Mouse (Mus musculus) hindbrain, embryonic 12.5 days (tissue): ENCODE data around the gene Fut1. TPM values are rescaled to one million over a fixed set of nuclear protein-coding genes. Genes with fewer than 3 reads are reported as not detected.
A peak's percentile ranks its signal among the peaks of the same experiment; 100 is the strongest.
"Not testable (repeated sequence)": the region's sequence is repeated elsewhere in the genome, so short reads cannot be mapped to it uniquely, and the experiment has no call there.

Source experiments
- ATAC-seq: fragments of 200-750 bp; cut with Nextera tagmentation; 2 replicates; pipeline ENCODE4 v1.8.0; 2017; ENCODE audit warnings: moderate TSS enrichment; ENCODE audit not compliant: low FRiP score
- H3K27ac ChIP-seq: fragments of 300-500 bp; sonication (generic); 2 replicates; pipeline ENCODE4 v1.5.1; 2016; ENCODE audit warnings: mild to moderate bottlenecking
- H3K27me3 ChIP-seq: fragments of 300-500 bp; sonication (generic); 2 replicates; pipeline ENCODE4 v1.6.1; 2016; ENCODE audit warnings: mild to moderate bottlenecking
- H3K36me3 ChIP-seq: fragments of 300-500 bp; sonication (generic); 2 replicates; pipeline ENCODE4 v1.6.1; 2016; ENCODE audit warnings: mild to moderate bottlenecking
- H3K4me1 ChIP-seq: fragments of 300-500 bp; sonication (generic); 2 replicates; pipeline ENCODE4 v1.6.1; 2016
- H3K4me2 ChIP-seq: fragments of 300-500 bp; sonication (generic); replicated peaks from 2 replicates; pipeline ENCODE4 v1.6.1; 2016; ENCODE audit warnings: mild to moderate bottlenecking
- H3K4me3 ChIP-seq: fragments of 300-500 bp; sonication (generic); 2 replicates; pipeline ENCODE4 v1.5.1; 2016; ENCODE audit warnings: mild to moderate bottlenecking
- H3K9ac ChIP-seq: fragments of 300-500 bp; sonication (generic); 2 replicates; pipeline ENCODE4 v1.6.1; 2016; ENCODE audit warnings: mild to moderate bottlenecking, moderate library complexity
- H3K9me3 ChIP-seq: fragments of 300-500 bp; sonication (generic); replicated peaks from 2 replicates; pipeline ENCODE4 v1.6.1; 2016; ENCODE audit warnings: mild to moderate bottlenecking
- WGBS: fragments of 180-500 bp; shearing (Covaris S2); methylation state at CpG from one replicate; pipeline ENCODE4 v1.1.7; 2016; 5-methylcytosine and 5-hydroxymethylcytosine counted together
- polyA plus RNA-seq: library from polyadenylated mRNA; unstranded; fragments of >200 nt; fragmentation: Nextera tagmentation; extraction: Ambion mirVana; gene quantifications from 2 replicates; pipeline ENCODE4 v1.2.1, GENCODE M21; 2016

Fut1 gene
- polyA plus RNA-seq, 1 experiment from 2014 or later: not detected

DNA sequence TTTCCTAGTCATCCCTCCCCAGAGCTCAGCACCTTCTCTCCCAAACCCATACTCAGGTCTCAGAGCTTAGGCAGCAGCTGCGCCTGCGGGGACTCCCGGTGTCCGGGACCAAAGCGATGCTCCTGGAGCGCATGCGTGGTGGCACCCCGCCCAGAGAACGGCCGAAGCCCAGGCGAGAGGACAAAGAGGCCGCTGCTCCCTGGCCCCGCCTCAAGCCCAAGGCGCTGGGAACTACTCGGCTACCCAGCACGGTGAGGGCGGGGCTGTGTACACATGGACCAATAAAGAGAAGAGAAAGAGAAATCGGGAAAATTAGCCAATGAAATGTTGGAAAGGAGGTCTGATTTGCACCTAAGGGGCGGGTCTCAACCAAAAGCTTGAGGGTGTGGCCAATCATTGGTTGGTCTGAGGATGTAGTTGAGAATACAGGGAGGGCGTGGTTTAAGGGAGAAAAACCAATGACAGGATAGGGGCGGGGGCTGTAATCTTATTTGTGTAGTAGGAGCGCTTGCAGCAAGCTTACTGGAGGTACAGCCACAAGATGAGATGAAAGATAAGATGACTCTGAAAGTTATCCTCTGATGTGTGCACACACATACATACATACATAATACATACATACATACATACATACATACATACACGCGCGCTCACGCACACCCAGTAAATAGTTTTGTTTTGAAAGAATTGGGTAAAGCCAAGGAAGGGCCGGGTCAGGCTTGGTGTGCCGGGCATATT is 26.5 kb downstream of the Fut1 start:
- H3K36me3 ChIP-seq: no peaks in the 10 kb centered on the region
- peak; percentile 94 for ATAC-seq
- no peaks in the 10 kb centered on the region for H3K27me3 ChIP-seq
- H3K9me3 ChIP-seq: no peaks in the 10 kb centered on the region
- peak overlapping the region; percentile 36 for H3K4me3 ChIP-seq
- peak overlapping the region; percentile 56 for H3K4me2 ChIP-seq
- 2% methylated on average over 28 of the region's 28 CpGs for WGBS
- peak overlapping the region; percentile 83 for H3K27ac ChIP-seq
- peak overlapping the region; percentile 59 for H3K9ac ChIP-seq
- peaks cover 27% of the 10 kb centered on the region for H3K4me1 ChIP-seq

DNA sequence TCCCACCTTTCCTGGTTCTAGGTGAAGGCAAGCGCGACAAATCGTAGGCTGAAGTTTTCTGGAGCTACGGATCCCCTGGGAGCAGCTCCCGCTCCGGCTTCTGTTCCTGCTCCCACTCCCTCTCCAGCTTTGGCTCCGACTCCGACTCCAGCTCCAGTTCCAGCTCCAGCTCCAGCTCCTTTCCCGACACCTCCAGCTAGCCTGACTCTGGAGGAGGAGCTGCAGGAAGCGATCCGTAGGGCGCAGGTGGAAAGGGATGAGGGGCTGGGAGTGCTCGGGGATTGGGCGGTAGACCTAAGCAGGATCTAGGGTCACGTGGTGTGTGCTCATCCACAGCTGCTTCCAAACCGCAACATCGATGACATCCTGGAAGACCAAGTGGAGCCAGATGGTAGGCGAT is 27.1 kb downstream of the Fut1 start:
- peak overlapping the region; percentile 39; the same call in 1 of the 2 replicates for H3K9ac ChIP-seq
- H3K36me3 ChIP-seq: no peaks in the 10 kb centered on the region
- no peaks in the 10 kb centered on the region for H3K27me3 ChIP-seq
- peak; percentile 38 for ATAC-seq
- peak overlapping the region; percentile 83 for H3K27ac ChIP-seq
- H3K4me2 ChIP-seq: peak overlapping the region; percentile 56
- H3K9me3 ChIP-seq: no peaks in the 10 kb centered on the region
- H3K4me1 ChIP-seq: peaks cover 27% of the 10 kb centered on the region
- WGBS: 4% methylated on average over 18 of the region's 18 CpGs
- H3K4me3 ChIP-seq: peak overlapping the region; percentile 36

DNA sequence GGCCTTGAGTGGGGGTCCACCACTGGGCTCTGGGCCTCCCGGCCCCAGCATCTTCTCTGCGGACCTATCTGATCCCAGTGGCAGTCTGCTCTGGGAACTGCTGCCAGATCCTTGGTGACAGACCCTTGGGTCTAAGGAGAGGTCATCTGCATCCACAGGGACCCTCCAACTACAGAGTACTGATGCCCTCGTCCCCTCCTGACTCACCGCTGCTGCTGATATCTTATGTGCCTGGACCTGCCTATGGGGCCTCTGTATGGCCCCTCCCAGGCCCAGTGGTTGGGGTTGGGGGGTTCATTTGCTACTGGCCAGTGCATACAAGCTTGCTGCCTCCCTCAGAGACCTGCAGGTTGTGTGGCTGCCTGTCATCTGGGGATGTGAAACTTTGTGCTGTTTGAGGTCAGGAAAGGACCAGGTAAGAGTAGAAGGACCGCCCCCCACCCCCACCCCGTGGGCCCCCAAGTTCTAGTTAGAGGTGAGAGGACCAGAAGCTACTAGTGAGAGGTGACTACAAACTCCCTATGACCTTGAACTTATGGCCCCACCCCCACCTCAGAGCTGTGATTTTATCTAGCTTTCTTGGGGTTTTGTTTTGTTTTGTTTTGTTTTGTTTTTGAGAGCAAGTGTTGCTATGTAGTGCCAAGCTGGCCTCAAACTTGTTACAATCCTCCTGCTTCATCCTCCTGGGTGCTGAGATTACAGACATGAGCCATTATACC is 27.9 kb downstream of the Fut1 start:
- WGBS: 68% methylated on average over 6 of the region's 6 CpGs
- H3K36me3 ChIP-seq: no peaks in the 10 kb centered on the region
- H3K4me1 ChIP-seq: peaks cover 27% of the 10 kb centered on the region
- peak overlapping the region; percentile 83 for H3K27ac ChIP-seq
- no peaks in the 10 kb centered on the region for H3K9me3 ChIP-seq
- H3K4me2 ChIP-seq: peak overlapping the region; percentile 56
- no peak overlapping the region for H3K4me3 ChIP-seq
- no peak for ATAC-seq
- peak overlapping the region; percentile 39; the same call in 1 of the 2 replicates for H3K9ac ChIP-seq
- H3K27me3 ChIP-seq: no peaks in the 10 kb centered on the region

DNA sequence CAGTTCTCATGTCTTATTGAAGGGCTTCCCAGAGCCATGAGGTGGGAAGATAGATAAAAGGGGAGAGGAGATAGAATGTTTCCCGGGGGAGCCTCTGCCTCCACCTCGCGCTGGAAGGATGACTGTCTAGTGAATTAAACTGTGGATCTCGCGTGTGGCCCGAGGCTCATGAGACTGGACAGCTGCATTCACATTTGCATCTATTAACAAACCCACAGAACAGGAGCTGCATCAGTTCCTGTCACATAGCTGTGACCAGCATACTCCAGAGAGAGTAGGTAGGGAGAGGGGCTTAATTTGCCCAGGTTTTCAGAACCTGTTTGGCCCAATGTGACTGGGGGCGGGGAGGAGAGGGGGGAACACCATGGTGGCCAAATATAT is 28.5 kb downstream of the Fut1 start:
- H3K4me3 ChIP-seq: no peak overlapping the region
- 56% methylated on average over 7 of the region's 7 CpGs for WGBS
- H3K36me3 ChIP-seq: no peaks in the 10 kb centered on the region
- H3K9me3 ChIP-seq: no peaks in the 10 kb centered on the region
- H3K4me1 ChIP-seq: peaks cover 27% of the 10 kb centered on the region
- no peaks in the 10 kb centered on the region for H3K27me3 ChIP-seq
- H3K27ac ChIP-seq: no peak overlapping the region
- no peak overlapping the region for H3K4me2 ChIP-seq
- H3K9ac ChIP-seq: no peak overlapping the region
- ATAC-seq: no peak

DNA sequence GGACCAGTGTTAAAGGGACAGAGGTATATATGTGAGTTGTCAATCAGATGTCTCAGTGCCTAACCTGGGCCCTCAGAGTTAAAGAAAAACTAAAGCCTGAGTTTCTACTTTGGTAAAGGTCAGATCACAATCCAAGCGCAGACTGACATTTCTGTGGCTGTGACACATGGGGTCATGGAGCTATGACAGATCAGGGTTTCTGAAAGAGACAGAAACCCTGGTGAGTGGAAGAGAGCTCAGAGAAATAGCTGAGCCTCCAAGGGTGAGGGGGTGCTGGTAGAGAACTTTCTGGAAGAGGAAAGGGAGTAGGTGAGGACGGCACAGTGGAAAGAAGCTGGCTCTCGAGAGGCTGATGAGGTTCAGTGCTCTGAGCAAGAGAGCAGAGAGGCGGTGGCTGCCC is 29.6 kb downstream of the Fut1 start:
- H3K9ac ChIP-seq: no peak overlapping the region
- H3K4me3 ChIP-seq: no peak overlapping the region
- no peak for ATAC-seq
- H3K27me3 ChIP-seq: no peaks in the 10 kb centered on the region
- H3K9me3 ChIP-seq: no peaks in the 10 kb centered on the region
- WGBS: 79% methylated on average over 4 of the region's 4 CpGs
- no peak overlapping the region for H3K4me2 ChIP-seq
- no peaks in the 10 kb centered on the region for H3K36me3 ChIP-seq
- H3K27ac ChIP-seq: no peak overlapping the region
- H3K4me1 ChIP-seq: peaks cover 22% of the 10 kb centered on the region

DNA sequence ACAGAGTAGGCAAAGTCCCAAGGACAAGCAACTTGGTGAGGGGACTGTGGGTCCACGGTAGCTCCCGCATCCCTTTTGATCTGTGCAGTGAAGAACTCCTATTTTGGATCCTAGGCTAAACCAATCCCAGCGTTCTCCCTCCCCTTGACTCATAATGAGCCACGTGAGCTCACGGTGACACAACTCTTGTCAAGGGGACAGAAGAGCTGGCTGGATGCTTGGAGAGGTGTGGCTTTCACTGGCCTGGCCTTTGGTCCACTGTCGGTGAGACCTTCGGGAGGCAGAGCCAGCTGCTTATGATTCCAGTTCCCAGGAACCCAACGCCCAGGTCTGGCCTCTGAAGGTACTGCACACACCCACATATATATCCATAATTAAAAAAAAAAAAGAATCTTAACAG is 32.3 kb downstream of the Fut1 start:
- Histone ChIP-seq H3K36me3 (no peaks in the 10 kb centered on the region), H3K27me3 (no peaks in the 10 kb centered on the region), H3K4me2 (no peak overlapping the region), H3K9ac (no peak overlapping the region), H3K4me3 (no peak overlapping the region), H3K9me3 (no peaks in the 10 kb centered on the region), H3K27ac (no peak overlapping the region), H3K4me1 (peaks cover 7% of the 10 kb centered on the region)
- ATAC-seq: no peak
- 84% methylated on average over 8 of the region's 8 CpGs for WGBS

DNA sequence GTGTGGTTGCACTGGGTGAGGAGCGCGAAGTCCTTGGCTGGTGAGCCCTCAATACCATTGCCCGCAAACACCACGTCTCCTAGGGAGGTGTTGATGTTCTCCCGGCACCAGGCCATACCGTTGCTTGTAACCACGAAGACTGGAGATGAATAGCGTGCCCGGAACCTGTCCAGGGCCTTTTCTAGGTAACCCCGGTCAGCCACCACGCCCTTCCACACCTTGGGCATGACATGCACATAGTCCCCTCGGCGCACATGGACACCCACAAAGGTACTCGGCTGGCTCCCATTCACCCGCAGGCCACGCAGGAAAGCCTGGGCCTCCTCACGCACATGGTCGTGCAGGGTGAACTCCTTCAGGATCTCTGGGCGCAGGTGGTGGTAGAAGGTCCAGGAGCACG is 33.4 kb downstream of the Fut1 start:
- H3K4me1 ChIP-seq, H3K27me3 ChIP-seq, H3K9me3 ChIP-seq, H3K27ac ChIP-seq, H3K36me3 ChIP-seq, H3K9ac ChIP-seq, ATAC-seq, H3K4me2 ChIP-seq, H3K4me3 ChIP-seq: not testable (repeated sequence)
- WGBS: 93% methylated on average over 20 of the region's 20 CpGs

DNA sequence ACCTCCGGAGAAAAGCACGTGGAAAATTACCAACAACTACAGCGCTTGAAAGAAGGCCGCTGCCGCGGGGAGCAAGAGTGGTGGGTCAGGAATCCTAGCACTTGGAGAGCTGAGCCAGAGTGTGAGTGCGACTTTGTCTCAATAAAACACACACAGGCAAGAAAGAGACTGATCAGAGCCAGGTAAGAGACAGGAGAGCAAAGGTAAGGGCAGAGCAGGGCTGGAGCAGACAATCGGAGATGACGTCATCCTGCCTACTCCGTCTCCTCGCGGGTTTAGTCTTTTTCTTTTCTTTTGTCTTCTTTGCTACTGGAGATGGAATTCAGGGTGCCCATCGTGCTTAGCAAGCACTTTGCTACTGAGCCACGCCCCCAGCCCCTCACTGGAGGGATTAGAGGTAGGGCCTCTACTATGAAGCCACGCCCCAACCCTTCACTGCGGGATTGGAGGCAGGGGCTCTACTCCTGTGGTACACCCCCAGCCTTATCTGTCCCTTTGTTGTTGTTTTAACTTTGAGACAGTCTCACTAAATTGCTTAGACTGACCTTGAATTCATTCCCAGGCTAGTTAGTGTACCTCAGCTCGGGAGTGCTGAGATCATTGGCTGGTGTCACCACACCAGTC is 37.4 kb downstream of the Fut1 start:
- no peak overlapping the region for H3K27ac ChIP-seq
- WGBS: 29% methylated on average over 17 of the region's 17 CpGs
- H3K4me3 ChIP-seq: no peak overlapping the region
- H3K9me3 ChIP-seq: no peaks in the 10 kb centered on the region
- ATAC-seq: no peak
- H3K9ac ChIP-seq: no peak overlapping the region
- no peaks in the 10 kb centered on the region for H3K27me3 ChIP-seq
- H3K4me1 ChIP-seq: peaks cover 5% of the 10 kb centered on the region; the same call in 1 of the 2 replicates
- no peaks in the 10 kb centered on the region for H3K36me3 ChIP-seq
- H3K4me2 ChIP-seq: peak overlapping the region; percentile 34

DNA sequence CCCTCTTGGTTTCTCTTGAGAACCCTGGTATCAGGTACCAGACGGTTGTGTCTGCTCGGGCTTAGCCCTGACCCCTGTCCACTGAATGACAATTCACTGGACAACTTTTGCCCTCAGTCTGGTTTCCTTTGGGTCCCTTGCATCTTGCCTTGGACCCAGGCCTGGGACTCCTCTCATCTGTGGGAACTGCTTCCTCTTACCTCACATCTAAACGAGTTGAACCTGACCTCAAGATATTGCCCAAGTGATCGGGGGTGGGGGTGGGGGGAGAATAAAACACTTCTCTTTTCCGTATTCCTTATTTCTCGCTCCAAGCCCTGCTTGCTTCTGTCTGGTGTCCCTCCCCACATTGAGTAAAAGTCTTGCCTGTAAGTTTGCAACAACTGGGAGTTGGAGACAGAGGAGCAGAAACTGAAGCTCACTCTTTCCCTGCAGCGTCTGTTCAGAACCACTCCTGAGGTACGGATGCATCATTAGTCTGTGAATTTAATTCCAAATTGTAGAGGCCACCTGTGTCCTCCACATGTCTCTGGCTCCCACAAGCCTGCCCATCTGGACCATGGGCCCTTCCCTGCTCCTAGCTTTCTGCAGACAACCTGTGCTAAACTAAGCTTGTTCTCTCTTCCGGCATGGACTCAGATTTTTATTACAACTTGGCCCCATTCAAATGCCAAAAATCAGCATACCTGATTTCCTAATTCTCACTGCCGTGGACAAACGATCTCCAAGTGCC is 43.8 kb downstream of the Fut1 start:
- no peak overlapping the region for H3K27ac ChIP-seq
- ATAC-seq: no peak
- H3K9me3 ChIP-seq: no peaks in the 10 kb centered on the region
- H3K4me3 ChIP-seq: no peak overlapping the region
- no peaks in the 10 kb centered on the region for H3K4me1 ChIP-seq
- H3K9ac ChIP-seq: no peak overlapping the region
- no peak overlapping the region for H3K4me2 ChIP-seq
- WGBS: 86% methylated on average over 11 of the region's 11 CpGs
- H3K36me3 ChIP-seq: no peaks in the 10 kb centered on the region
- H3K27me3 ChIP-seq: no peaks in the 10 kb centered on the region

DNA sequence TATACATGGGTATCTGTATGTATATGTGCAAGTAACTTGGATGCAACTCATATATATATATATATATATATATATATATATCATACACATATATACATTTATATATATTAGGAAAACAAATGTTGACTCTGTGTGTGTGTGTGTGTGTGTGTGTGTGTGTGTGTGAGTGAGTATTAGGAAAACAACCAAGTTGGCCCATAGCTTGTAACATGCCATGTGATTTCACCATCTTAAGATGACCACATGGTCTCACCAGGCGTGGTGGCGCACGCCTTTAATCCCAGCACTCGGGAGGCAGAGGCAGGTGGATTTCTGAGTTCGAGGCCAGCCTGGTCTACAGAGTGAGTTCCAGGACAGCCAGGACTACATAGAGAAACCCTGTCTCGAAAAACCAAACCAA is 44.6 kb downstream of the Fut1 start:
- H3K4me2 ChIP-seq, H3K9ac ChIP-seq, H3K36me3 ChIP-seq, H3K4me3 ChIP-seq, ATAC-seq, H3K27ac ChIP-seq, H3K4me1 ChIP-seq, H3K9me3 ChIP-seq, H3K27me3 ChIP-seq: not testable (repeated sequence)
- WGBS: 86% methylated on average over 6 of the region's 6 CpGs

DNA sequence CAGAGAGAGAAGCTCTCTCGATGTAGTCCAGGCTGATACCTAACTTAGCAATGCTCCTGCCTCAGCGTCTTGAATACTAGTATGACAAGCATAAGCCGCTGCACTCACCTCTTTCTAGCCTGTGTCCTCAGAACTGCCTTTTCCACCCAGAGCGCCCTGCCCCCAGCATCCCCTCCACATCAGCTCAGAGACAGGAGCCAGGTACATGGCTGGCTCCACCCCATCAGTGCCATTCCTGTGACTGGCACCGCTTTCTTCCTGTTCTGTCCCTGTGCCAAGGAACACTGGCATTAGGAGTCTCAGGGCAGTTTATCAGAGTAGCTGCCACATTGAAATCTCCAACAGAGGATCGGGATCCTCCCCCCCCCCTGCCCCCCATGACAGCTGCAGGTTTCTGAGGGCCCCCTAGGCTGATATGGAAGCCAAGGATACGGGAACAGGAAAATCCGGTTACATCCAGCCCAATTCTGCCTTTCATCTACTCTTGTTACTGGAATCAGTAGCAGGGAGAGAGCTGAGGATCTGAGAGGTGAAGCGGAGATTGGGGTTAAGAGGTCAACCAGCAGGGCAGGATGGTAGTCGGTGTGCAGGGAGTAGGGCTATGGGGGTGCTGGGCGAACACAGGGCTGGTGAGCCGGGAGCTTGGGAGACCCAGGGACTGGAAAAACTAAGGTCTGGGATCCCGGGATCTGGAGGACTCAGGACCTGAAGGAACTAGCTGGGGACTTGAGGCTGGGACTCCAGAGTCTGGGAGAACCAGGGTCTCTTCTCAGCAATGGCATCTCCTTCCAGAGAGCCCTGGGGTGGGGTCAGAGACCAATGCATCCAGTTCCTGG is 48.4 kb downstream of the Fut1 start:
- Histone ChIP-seq H3K9me3 (no peaks in the 10 kb centered on the region), H3K27me3 (0 out of 2 replicates have a peak, but pooled peaks cover 3% of the 10 kb centered on the region), H3K27ac (no peak overlapping the region), H3K4me2 (no peak overlapping the region), H3K9ac (no peak overlapping the region), H3K36me3 (no peaks in the 10 kb centered on the region), H3K4me1 (no peaks in the 10 kb centered on the region), H3K4me3 (no peak overlapping the region)
- WGBS: 58% methylated on average over 13 of the region's 13 CpGs
- ATAC-seq: no peak
